Mouse (Mus musculus): Measurements from ENCODE around the gene 2610528J11Rik. TPM values are rescaled to one million over a fixed set of nuclear protein-coding genes. Genes with fewer than 3 reads are reported as not detected.
"Not testable (repeated sequence)": the region's sequence is repeated elsewhere in the genome, so short reads cannot be mapped to it uniquely, and the experiment has no call there.

2610528J11Rik gene
- polyA plus RNA-seq, 2 experiments: 4.8 to 6.4 TPM

- no peak within 1 kb of the TSS for H3K27ac ChIP-seq
- WGBS (ENCODE audit: insufficient replicate concordance): 4% methylated on average over 24 of the region's 24 CpGs
- no peaks in the 10 kb centered on the region for H3K36me3 ChIP-seq (replicated peaks; ENCODE audit: control insufficient read depth, insufficient read depth, low read depth)
- DNase-seq (ENCODE audit: low read depth in 3 of 3, low spot score in 3 of 3): peak in 2 of 3 experiments; percentile 24 to 26
- H3K4me3 ChIP-seq (ENCODE audit: insufficient read depth in 1 of 2, low read depth in 2 of 2, low read length in 2 of 2): peak within 1 kb of the TSS; percentile 28 to 33
- peak; percentile 59 for ATAC-seq (ENCODE audit: insufficient read depth)
- no peak within 1 kb of the TSS for H3K9ac ChIP-seq (replicated peaks)
- H3K9me3 ChIP-seq (ENCODE audit: control insufficient read depth, low read length): no peaks in the 10 kb centered on the region
- TF ChIP-seq EP300 (IDR thresholded peaks at IDR 0.05; ENCODE audit: low read depth) (no peak), CTCF (IDR thresholded peaks at IDR 0.05; ENCODE audit: low read depth) (no peak)
- H3K4me2 ChIP-seq (ENCODE audit: low read depth): peak within 1 kb of the TSS; percentile 48
- H3K4me1 ChIP-seq (replicated peaks; ENCODE audit: control insufficient read depth in 2 of 2, insufficient read depth in 2 of 2, low read length in 1 of 2): no peaks in the 10 kb centered on the region
- H3K27me3 ChIP-seq (ENCODE audit: control insufficient read depth, insufficient read depth, low read length): no peaks in the 10 kb centered on the region
Observed at GRCm38 (mm10) chr4:118543592-118544260, 16.9 kb downstream of the 2610528J11Rik start, which contains the start of gene Tmem125. Tmem125 (minus strand) TSS chr4:118544044.

- Histone ChIP-seq H3K9me3 (ENCODE audit: control insufficient read depth, low read length) (no peaks in the 10 kb centered on the region), H3K4me3 (ENCODE audit: insufficient read depth in 1 of 2, low read depth in 2 of 2, low read length in 2 of 2) (peak overlapping the region; percentile 28 to 33; a peak in 3 of 4 replicates), H3K27me3 (ENCODE audit: control insufficient read depth, insufficient read depth, low read length) (no peaks in the 10 kb centered on the region), H3K4me2 (ENCODE audit: low read depth) (peak overlapping the region; percentile 48), H3K4me1 (replicated peaks; ENCODE audit: control insufficient read depth in 2 of 2, insufficient read depth in 2 of 2, low read length in 1 of 2) (no peaks in the 10 kb centered on the region), H3K9ac (replicated peaks) (no peak overlapping the region), H3K36me3 (replicated peaks; ENCODE audit: control insufficient read depth, insufficient read depth, low read depth) (no peaks in the 10 kb centered on the region), H3K27ac (no peak overlapping the region)
- DNase-seq (ENCODE audit: low read depth in 3 of 3, low spot score in 3 of 3) (no peak), ATAC-seq (ENCODE audit: insufficient read depth) (peak; percentile 55; the same call in 1 of the 2 replicates)
- WGBS (ENCODE audit: insufficient replicate concordance): 61% methylated on average over 14 of the region's 14 CpGs
- TF ChIP-seq CTCF (IDR thresholded peaks at IDR 0.05; ENCODE audit: low read depth) (no peak), EP300 (IDR thresholded peaks at IDR 0.05; ENCODE audit: low read depth) (no peak)
Observed at GRCm38 (mm10) chr4:118544441-118545127, 17.8 kb downstream of the 2610528J11Rik start.

GRCm38 (mm10) chr4:118547424-118548129 is 20.8 kb downstream of the 2610528J11Rik start:
- H3K27ac ChIP-seq; ATAC-seq (ENCODE audit: insufficient read depth); H3K4me3 ChIP-seq (ENCODE audit: insufficient read depth in 1 of 2, low read depth in 2 of 2, low read length in 2 of 2); H3K4me1 ChIP-seq (replicated peaks; ENCODE audit: control insufficient read depth in 2 of 2, insufficient read depth in 2 of 2, low read length in 1 of 2); H3K36me3 ChIP-seq (replicated peaks; ENCODE audit: control insufficient read depth, insufficient read depth, low read depth); H3K9ac ChIP-seq (replicated peaks); DNase-seq (ENCODE audit: low read depth in 3 of 3, low spot score in 3 of 3); H3K4me2 ChIP-seq (ENCODE audit: low read depth); H3K9me3 ChIP-seq (ENCODE audit: control insufficient read depth, low read length); H3K27me3 ChIP-seq (ENCODE audit: control insufficient read depth, insufficient read depth, low read length): not testable (repeated sequence)
- 74% methylated on average over 22 of the region's 23 CpGs for WGBS (ENCODE audit: insufficient replicate concordance)

GRCm38 (mm10) chr4:118548130-118548480 is 21.3 kb downstream of the 2610528J11Rik start:
- not testable (repeated sequence) for H3K36me3 ChIP-seq (replicated peaks; ENCODE audit: control insufficient read depth, insufficient read depth, low read depth); H3K4me2 ChIP-seq (ENCODE audit: low read depth); H3K27ac ChIP-seq; H3K27me3 ChIP-seq (ENCODE audit: control insufficient read depth, insufficient read depth, low read length); H3K4me3 ChIP-seq (ENCODE audit: insufficient read depth in 1 of 2, low read depth in 2 of 2, low read length in 2 of 2); H3K9me3 ChIP-seq (ENCODE audit: control insufficient read depth, low read length); H3K4me1 ChIP-seq (replicated peaks; ENCODE audit: control insufficient read depth in 2 of 2, insufficient read depth in 2 of 2, low read length in 1 of 2); ATAC-seq (ENCODE audit: insufficient read depth); H3K9ac ChIP-seq (replicated peaks)
- peak in 1 of 3 experiments; percentile 57 for DNase-seq (ENCODE audit: low read depth in 3 of 3, low spot score in 3 of 3)
- 70% methylated on average over 10 of the region's 10 CpGs for WGBS (ENCODE audit: insufficient replicate concordance)

- Histone ChIP-seq H3K27ac (no peak overlapping the region), H3K4me3 (ENCODE audit: insufficient read depth in 1 of 2, low read depth in 2 of 2, low read length in 2 of 2) (no peak overlapping the region), H3K4me1 (replicated peaks; ENCODE audit: control insufficient read depth in 2 of 2, insufficient read depth in 2 of 2, low read length in 1 of 2) (no peaks in the 10 kb centered on the region), H3K9ac (replicated peaks) (no peak overlapping the region), H3K4me2 (ENCODE audit: low read depth) (no peak overlapping the region), H3K9me3 (ENCODE audit: control insufficient read depth, low read length) (no peaks in the 10 kb centered on the region), H3K36me3 (replicated peaks; ENCODE audit: control insufficient read depth, insufficient read depth, low read depth) (no peaks in the 10 kb centered on the region), H3K27me3 (ENCODE audit: control insufficient read depth, insufficient read depth, low read length) (no peaks in the 10 kb centered on the region)
- DNase-seq (ENCODE audit: low read depth in 3 of 3, low spot score in 3 of 3) (no peak), ATAC-seq (ENCODE audit: insufficient read depth) (no peak)
- WGBS (ENCODE audit: insufficient replicate concordance): 66% methylated on average over 3 of the region's 3 CpGs
- TF ChIP-seq CTCF (IDR thresholded peaks at IDR 0.05; ENCODE audit: low read depth): no peak
- TF ChIP-seq EP300 (IDR thresholded peaks at IDR 0.05; ENCODE audit: low read depth): no peak
Observed at GRCm38 (mm10) chr4:118553039-118553649, 26.3 kb downstream of the 2610528J11Rik start.
